Mouse (Mus musculus) CH12.LX (cell line): Measurements from ENCODE around the gene Paxbp1. TPM values are rescaled to one million over a fixed set of nuclear protein-coding genes. Genes with fewer than 3 reads are reported as not detected.

Experiments
- DNase-seq: peaks from one replicate; pipeline ENCODE4 v3.0.0-alpha.2; 2013; ENCODE audit errors: extremely low read depth
- H3K27ac ChIP-seq: 2 replicates; pipeline ENCODE4 v1.5.1; 2012; ENCODE audit warnings: low read depth, mild to moderate bottlenecking, control low read depth, moderate library complexity; ENCODE audit not compliant: insufficient read depth
- H3K27me3 ChIP-seq: replicated peaks from 2 replicates; pipeline ENCODE3; 2012; ENCODE audit warnings: inconsistent platforms
- H3K36me3 ChIP-seq, 2 experiments: replicated peaks in 1 of 2; 2 replicates each; pipeline versions ENCODE3 to v1.6.1; 2012; ENCODE audit warnings: inconsistent platforms in 1 of 2, low read length in 1 of 2, mild to moderate bottlenecking in 1 of 2, mixed read lengths in 1 of 2, moderate library complexity in 1 of 2; ENCODE audit not compliant: control insufficient read depth in 1 of 2, insufficient read depth in 1 of 2
- H3K4me1 ChIP-seq, 2 experiments: 2 replicates each; pipeline ENCODE4 v1.6.1; 2012; ENCODE audit warnings: inconsistent platforms in 1 of 2, moderate library complexity in 1 of 2; ENCODE audit not compliant: insufficient read depth in 2 of 2, control insufficient read depth in 1 of 2
- H3K4me2 ChIP-seq: 2 replicates; pipeline ENCODE4 v1.6.1; 2012; ENCODE audit warnings: low read depth, mild to moderate bottlenecking, control low read depth; ENCODE audit not compliant: poor library complexity, insufficient read depth, severe bottlenecking
- H3K4me3 ChIP-seq, 3 experiments: fragments of 150-350 bp in 1 of 3; sonication (generic) in 1 of 3; replicated peaks in 1 of 3; 2 replicates each; pipeline versions ENCODE3 to v1.5.1; 2011 to 2012; ENCODE audit warnings: low read depth in 2 of 3, low read length in 2 of 3, mild to moderate bottlenecking in 2 of 3, moderate library complexity in 2 of 3, control low read depth in 1 of 3, improper control_type of control experiment in 1 of 3, inconsistent platforms in 1 of 3, mixed read lengths in 1 of 3; ENCODE audit not compliant: poor library complexity in 1 of 3
- H3K79me2 ChIP-seq: replicated peaks from 2 replicates; pipeline ENCODE4 v1.6.1; 2012; ENCODE audit warnings: mild to moderate bottlenecking, moderate library complexity; ENCODE audit not compliant: control insufficient read depth, poor library complexity, insufficient read depth, severe bottlenecking; ENCODE audit errors: extremely low read depth
- H3K9ac ChIP-seq: 2 replicates; pipeline ENCODE4 v1.6.1; 2012; ENCODE audit warnings: low read depth, mild to moderate bottlenecking, control low read depth, moderate library complexity; ENCODE audit not compliant: insufficient read depth
- H3K9me3 ChIP-seq: replicated peaks from 2 replicates; pipeline ENCODE3; 2012; ENCODE audit warnings: low read length, inconsistent platforms, mixed read lengths
- BHLHE40 ChIP-seq: IDR thresholded peaks from 2 replicates; pipeline ENCODE4 v1.6.1; 2011; ENCODE audit warnings: mild to moderate bottlenecking, low read depth, low read length, improper control_type of control experiment
- CHD1 ChIP-seq: IDR thresholded peaks from 2 replicates; pipeline ENCODE4 v1.6.1; 2012; ENCODE audit warnings: low read depth, low read length, improper control_type of control experiment, inconsistent platforms
- CTCF ChIP-seq, 2 experiments: IDR thresholded peaks in 1 of 2; conservative IDR thresholded peaks in 1 of 2; 2 replicates each; pipeline ENCODE4 v1.5.1; 2011 to 2012; ENCODE audit warnings: low read depth in 2 of 2, low read length in 2 of 2, improper control_type of control experiment in 1 of 2, inconsistent platforms in 1 of 2, mild to moderate bottlenecking in 1 of 2, moderate library complexity in 1 of 2
- E2F4 ChIP-seq: IDR thresholded peaks from 2 replicates; pipeline ENCODE4 v1.6.1; 2011; ENCODE audit warnings: low read depth, low read length, improper control_type of control experiment; ENCODE audit not compliant: insufficient replicate concordance
- ELF1 ChIP-seq: IDR thresholded peaks from 2 replicates; pipeline ENCODE4 v1.6.1; 2014; ENCODE audit warnings: low read depth, mild to moderate bottlenecking, inconsistent platforms, low read length, improper control_type of control experiment
- GABPA ChIP-seq: IDR thresholded peaks from 2 replicates; pipeline ENCODE4 v1.6.1; 2012; ENCODE audit warnings: low read depth, low read length, improper control_type of control experiment, inconsistent platforms; ENCODE audit not compliant: insufficient replicate concordance
- HCFC1 ChIP-seq: IDR thresholded peaks from 2 replicates; pipeline ENCODE4 v1.6.1; 2012; ENCODE audit warnings: low read depth, mild to moderate bottlenecking, inconsistent platforms, low read length, improper control_type of control experiment
- IRF4 ChIP-seq: IDR thresholded peaks from 2 replicates; pipeline ENCODE4 v1.6.1; 2014; ENCODE audit warnings: low read depth, mild to moderate bottlenecking, inconsistent platforms, low read length, improper control_type of control experiment
- JUN ChIP-seq: IDR thresholded peaks from 2 replicates; pipeline ENCODE4 v1.6.1; 2011; ENCODE audit warnings: low read depth, mild to moderate bottlenecking, low read length, improper control_type of control experiment, moderate library complexity; ENCODE audit not compliant: insufficient read depth
- KAT2A ChIP-seq: IDR thresholded peaks from 2 replicates; pipeline ENCODE4 v1.6.1; 2012; ENCODE audit warnings: low read length, improper control_type of control experiment, inconsistent platforms; ENCODE audit not compliant: insufficient replicate concordance
- MAX ChIP-seq: IDR thresholded peaks from 2 replicates; pipeline ENCODE4 v1.6.1; 2011; ENCODE audit warnings: low read length, improper control_type of control experiment
- MAZ ChIP-seq: IDR thresholded peaks from 2 replicates; pipeline ENCODE4 v1.6.1; 2012; ENCODE audit warnings: low read depth, mild to moderate bottlenecking, inconsistent platforms, low read length, improper control_type of control experiment, moderate library complexity
- MEF2A ChIP-seq: IDR thresholded peaks from 2 replicates; pipeline ENCODE4 v1.6.1; 2014; ENCODE audit warnings: low read depth, mild to moderate bottlenecking, inconsistent platforms, low read length, improper control_type of control experiment, borderline replicate concordance
- MXI1 ChIP-seq: IDR thresholded peaks from 2 replicates; pipeline ENCODE4 v1.6.1; 2011; ENCODE audit warnings: mild to moderate bottlenecking, low read depth, low read length, improper control_type of control experiment
- NELFE ChIP-seq: IDR thresholded peaks from 2 replicates; pipeline ENCODE4 v1.6.1; 2011; ENCODE audit warnings: low read depth, low read length, improper control_type of control experiment
- PAX5 ChIP-seq: IDR thresholded peaks from 2 replicates; pipeline ENCODE4 v1.6.1; 2012; ENCODE audit warnings: low read length, inconsistent platforms, mixed read lengths
- POLR2A ChIP-seq: IDR thresholded peaks from 2 replicates; pipeline ENCODE4 v1.6.1; 2011; ENCODE audit warnings: low read depth, mild to moderate bottlenecking, improper control_type of control experiment, low read length
- RAD21 ChIP-seq: IDR thresholded peaks from 2 replicates; pipeline ENCODE4 v1.6.1; 2011; ENCODE audit warnings: low read depth, mild to moderate bottlenecking, low read length, improper control_type of control experiment, moderate library complexity
- RCOR1 ChIP-seq: conservative IDR thresholded peaks from 2 replicates; pipeline ENCODE4 v1.6.1; 2012; ENCODE audit warnings: low read depth, mild to moderate bottlenecking, inconsistent platforms, low read length, improper control_type of control experiment
- SIN3A ChIP-seq: IDR thresholded peaks from 2 replicates; pipeline ENCODE4 v1.6.1; 2012; ENCODE audit warnings: low read length, improper control_type of control experiment, inconsistent platforms
- SMC3 ChIP-seq: IDR thresholded peaks from 2 replicates; pipeline ENCODE4 v1.6.1; 2011; ENCODE audit warnings: low read depth, low read length, improper control_type of control experiment
- TBP ChIP-seq: conservative IDR thresholded peaks from 2 replicates; pipeline ENCODE4 v1.6.1; 2011; ENCODE audit warnings: low read depth, low read length, improper control_type of control experiment
- TCF12 ChIP-seq: IDR thresholded peaks from 2 replicates; pipeline ENCODE4 v1.6.1; 2014; ENCODE audit warnings: low read depth, mild to moderate bottlenecking, inconsistent platforms, low read length, improper control_type of control experiment
- USF1 ChIP-seq: IDR thresholded peaks from 2 replicates; pipeline ENCODE4 v1.6.1; 2014; ENCODE audit warnings: low read depth, mild to moderate bottlenecking, inconsistent platforms, low read length, improper control_type of control experiment
- USF2 ChIP-seq: conservative IDR thresholded peaks from 2 replicates; pipeline ENCODE4 v1.6.1; 2011; ENCODE audit warnings: low read depth, low read length, improper control_type of control experiment
- ZC3H11A ChIP-seq: IDR thresholded peaks from 2 replicates; pipeline ENCODE4 v1.6.1; 2012; ENCODE audit warnings: low read depth, mild to moderate bottlenecking, inconsistent platforms, low read length, improper control_type of control experiment
- ZKSCAN1 ChIP-seq: IDR thresholded peaks from 2 replicates; pipeline ENCODE4 v1.6.1; 2012; ENCODE audit warnings: low read depth, inconsistent platforms, low read length, improper control_type of control experiment, borderline replicate concordance
- ZMIZ1 ChIP-seq: IDR thresholded peaks from 2 replicates; pipeline ENCODE4 v1.6.1; 2012; ENCODE audit warnings: low read depth, mild to moderate bottlenecking, inconsistent platforms, low read length, improper control_type of control experiment
- dilution Hi-C: fragments of 300-500 bp; cut with MboI; formaldehyde crosslinking; loops from 2 replicates; pipeline ENCODE4 v1.14.3; 2020; ENCODE audit warnings: low sequenced_read_pairs; ENCODE audit not compliant: extremely low pct_unique_long_range_greater_than_20kb, extremely low pct_ligation_motif_present
- in situ Hi-C: fragments of 300-500 bp; cut with MboI; formaldehyde crosslinking; loops from 3 replicates; pipeline ENCODE4 v1.14.3; 2019; ENCODE audit warnings: low sequenced_read_pairs, low pct_ligation_motif_present, low pct_unique_long_range_greater_than_20kb, mixed read lengths
- polyA plus RNA-seq: library from polyadenylated mRNA; unstranded; fragments of >175 nt; gene quantifications from 2 replicates; pipeline ENCODE4 v1.2.1, GENCODE M21; 2012; ENCODE audit warnings: low read depth; ENCODE audit not compliant: insufficient read length
- total RNA-seq, 2 experiments: library from RNA; depleted of rRNA; stranded (reverse); fragments of 300-350 nt in 1 of 2; fragments of >200 nt in 1 of 2; gene quantifications; 2 replicates each; pipeline ENCODE4 v1.2.3; 2012 to 2014

Paxbp1 gene
- total and polyA plus RNA-seq, 3 experiments: 39.4 to 77.1 (median 74.4) TPM

- H3K27me3 ChIP-seq: peaks cover 33% of the 10 kb centered on the region
- H3K4me2 ChIP-seq: no peak overlapping the region
- dilution Hi-C loops: no loop called here
- H3K27ac ChIP-seq: no peak overlapping the region
- no peaks in the 10 kb centered on the region for H3K9me3 ChIP-seq
- TF ChIP-seq BHLHE40: no peak
- TF ChIP-seq RAD21: peak; percentile 44
- TF ChIP-seq SMC3: peak; percentile 36
- TF ChIP-seq MXI1: no peak
- no peak; the same call in 1 of the 2 replicates for TF ChIP-seq IRF4
- peak; percentile 25; the same call in 1 of the 2 replicates for TF ChIP-seq ELF1
- TF ChIP-seq RCOR1: no peak
- no peak for TF ChIP-seq POLR2A
- no peak for TF ChIP-seq GABPA
- no peak for TF ChIP-seq JUN
- TF ChIP-seq ZC3H11A: no peak
- TF ChIP-seq TCF12: no peak
- TF ChIP-seq USF1: no peak
- no peak for TF ChIP-seq NELFE
- peak; percentile 52 to 67 for TF ChIP-seq CTCF (conservative IDR thresholded peaks at IDR 0.05 in 1 of 2, IDR thresholded peaks at IDR 0.05 in 1 of 2; ENCODE audit: low read depth in 2 of 2, low read length in 2 of 2)
- no peak for TF ChIP-seq TBP
- TF ChIP-seq E2F4: no peak
- no peak for TF ChIP-seq SIN3A
- TF ChIP-seq MEF2A: no peak
- no peak for TF ChIP-seq MAX
- TF ChIP-seq USF2: no peak
- no peak for TF ChIP-seq KAT2A
- TF ChIP-seq ZMIZ1: no peak
- TF ChIP-seq MAZ: no peak
- no peak for TF ChIP-seq ZKSCAN1
- no peak for TF ChIP-seq HCFC1
- no peak for TF ChIP-seq PAX5
- no peak for TF ChIP-seq CHD1
- no peak overlapping the region for H3K9ac ChIP-seq
- peaks cover 10 to 23% of the 10 kb centered on the region in 2 experiments; a peak in 3 of 4 replicates for H3K4me1 ChIP-seq
- H3K36me3 ChIP-seq: peaks cover 10 to 13% of the 10 kb centered on the region in 2 experiments
- in situ Hi-C loops: loop anchor here (10.0 kb wide), 1 partner anchor 111 kb away; the partner anchor contains the start of gene Cfap298
- peaks cover 27% of the 10 kb centered on the region for H3K79me2 ChIP-seq
- no peak overlapping the region for H3K4me3 ChIP-seq
- DNase-seq: peak; percentile 74
Observed at GRCm38 (mm10) chr16:91045511-91045910, 1.2 kb upstream of the Paxbp1 start.
